Mouse (Mus musculus): ENCODE data around the gene Slc36a2. TPM values are rescaled to one million over a fixed set of nuclear protein-coding genes. Genes with fewer than 3 reads are reported as not detected.

Slc36a2 gene
- polyA plus RNA-seq, 1 experiment from 2014 or later, result 3.7 TPM

DNA sequence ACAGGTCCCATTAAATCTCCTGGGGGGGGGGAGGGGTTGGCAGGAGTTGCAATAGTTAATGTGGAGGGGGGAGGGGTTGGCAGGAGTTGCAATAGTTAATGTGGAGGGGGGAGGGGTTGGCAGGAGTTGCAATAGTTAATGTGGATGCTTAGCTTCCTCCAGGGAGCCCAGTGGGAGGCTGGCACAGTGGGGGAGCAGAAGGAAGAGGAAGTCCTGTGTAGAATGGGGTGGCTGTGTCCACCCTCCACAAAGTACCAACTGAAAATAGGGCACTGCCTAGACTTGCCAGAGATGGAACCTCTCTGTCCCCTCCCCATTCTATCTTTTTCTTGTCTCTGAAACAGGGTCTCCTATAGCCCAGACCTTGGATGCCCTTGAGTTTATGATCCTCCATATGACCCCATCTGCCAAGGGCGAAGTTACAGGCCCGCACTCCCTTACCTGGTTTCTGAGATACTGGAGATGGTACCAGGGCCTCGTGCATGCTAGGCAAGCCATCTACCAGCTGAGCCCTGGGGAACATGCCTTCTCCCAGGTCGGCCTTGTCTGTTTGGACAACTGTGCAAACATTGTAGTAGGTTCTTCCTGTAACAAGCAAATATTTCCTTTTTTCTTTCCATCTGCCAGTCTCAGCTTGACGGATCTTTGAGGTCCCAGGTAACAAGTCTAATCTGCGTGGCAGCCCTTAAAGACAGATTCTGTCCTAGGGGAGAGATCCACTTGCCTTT, 24.9 kb upstream of the Slc36a2 start:
- Histone ChIP-seq H3K4me2 (no peak overlapping the region), H3K4me1 (peaks cover 22% of the 10 kb centered on the region), H3K9me3 (no peaks in the 10 kb centered on the region), H3K4me3 (no peak overlapping the region), H3K9ac (no peak overlapping the region), H3K36me3 (no peaks in the 10 kb centered on the region), H3K27ac (no peak overlapping the region), H3K27me3 (no peaks in the 10 kb centered on the region)
- 63% methylated on average over 6 of the region's 6 CpGs for WGBS
- ATAC-seq (ENCODE audit: borderline replicate concordance, extremely low read depth, low FRiP score, low TSS enrichment), result peak; percentile 13; the same call in 1 of the 2 replicates

DNA sequence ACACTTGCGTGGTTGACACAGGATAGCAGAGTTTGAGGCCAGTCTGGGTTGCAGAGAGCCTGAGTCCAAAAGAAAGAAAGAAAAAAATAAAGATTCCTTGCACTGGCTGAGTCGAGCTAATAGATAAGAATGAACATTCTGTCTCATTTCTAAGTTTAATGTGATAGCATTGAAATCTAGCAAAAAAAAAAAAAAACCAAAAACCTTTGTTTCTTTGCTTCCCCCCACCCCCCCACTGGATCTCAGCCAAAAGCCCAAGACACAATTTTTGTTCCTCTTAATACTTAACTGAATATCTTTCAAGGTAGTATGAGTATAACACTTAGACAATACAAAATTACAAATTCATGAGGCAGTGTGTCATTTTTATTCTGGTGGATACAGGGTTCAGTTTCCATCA, 24.2 kb upstream of the Slc36a2 start:
- Histone ChIP-seq H3K27me3 (no peaks in the 10 kb centered on the region), H3K36me3 (no peaks in the 10 kb centered on the region), H3K4me2 (no peak overlapping the region), H3K9ac (no peak overlapping the region), H3K4me1 (peaks cover 15% of the 10 kb centered on the region), H3K4me3 (no peak overlapping the region), H3K9me3 (no peaks in the 10 kb centered on the region), H3K27ac (no peak overlapping the region)
- no peak for ATAC-seq (ENCODE audit: borderline replicate concordance, extremely low read depth, low FRiP score, low TSS enrichment)
- WGBS, result 57% methylated on average over 2 of the region's 2 CpGs

DNA sequence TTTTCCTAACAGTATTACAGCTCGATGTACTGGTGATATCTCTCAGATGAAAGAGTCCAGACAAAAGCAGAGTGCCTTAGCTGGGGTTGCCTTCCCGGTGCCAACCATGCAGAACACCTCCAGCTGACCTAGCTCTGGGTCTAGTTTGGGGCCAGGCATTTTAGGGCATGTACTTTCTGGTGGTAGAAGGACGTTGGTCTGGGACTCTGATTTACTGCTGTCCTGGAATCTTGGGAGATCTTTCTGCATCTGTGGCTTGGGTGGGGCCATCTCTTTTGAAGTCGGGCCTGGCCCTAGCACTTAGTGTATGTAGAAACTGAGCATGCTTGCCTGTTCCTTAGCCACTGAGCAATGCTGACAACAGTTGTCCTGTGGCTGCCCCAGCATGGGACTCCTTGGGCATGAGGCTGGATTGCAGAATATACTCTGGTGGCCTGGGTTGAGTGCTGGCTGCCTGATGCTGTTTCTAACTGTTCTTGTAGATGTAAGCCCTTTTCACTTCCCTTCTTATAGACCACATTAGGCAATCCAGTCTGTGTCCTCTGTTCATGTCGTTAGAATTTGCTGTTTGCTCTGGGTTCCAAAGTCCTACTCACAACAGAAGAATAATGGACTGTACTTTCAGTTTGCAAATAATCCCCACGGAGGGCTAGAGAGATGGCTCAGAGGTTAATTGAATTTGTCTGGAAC, 23.3 kb upstream of the Slc36a2 start:
- ATAC-seq (ENCODE audit: borderline replicate concordance, extremely low read depth, low FRiP score, low TSS enrichment), result no peak
- Histone ChIP-seq H3K9me3 (no peaks in the 10 kb centered on the region), H3K27me3 (no peaks in the 10 kb centered on the region), H3K4me3 (no peak overlapping the region), H3K4me1 (peaks cover 14% of the 10 kb centered on the region), H3K36me3 (no peaks in the 10 kb centered on the region), H3K4me2 (no peak overlapping the region), H3K27ac (no peak overlapping the region), H3K9ac (no peak overlapping the region)
- WGBS, result 51% methylated on average over 6 of the region's 6 CpGs

DNA sequence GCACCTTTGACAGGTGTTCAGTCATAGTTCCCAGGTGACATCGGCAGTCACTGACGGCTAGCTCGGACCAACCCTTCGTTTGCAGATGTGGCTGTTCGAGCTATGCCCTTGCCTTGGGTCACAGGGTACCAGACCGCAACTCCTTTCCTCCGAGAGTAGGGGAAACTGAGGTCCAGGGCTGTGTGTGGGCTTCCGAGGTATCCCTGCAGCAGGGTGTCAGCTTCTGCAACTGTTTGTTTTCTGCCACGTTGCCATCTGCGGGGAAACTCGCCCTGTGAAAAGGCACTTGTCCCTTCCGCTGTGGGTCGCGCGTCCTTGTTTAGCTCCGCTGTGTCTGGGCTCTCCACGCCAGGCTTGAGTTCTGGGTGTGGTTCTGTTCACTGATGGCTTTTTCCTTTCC, 19.7 kb upstream of the Slc36a2 start:
- ATAC-seq (ENCODE audit: borderline replicate concordance, extremely low read depth, low FRiP score, low TSS enrichment), result peak; percentile 50; the same call in 1 of the 2 replicates
- Histone ChIP-seq H3K4me1 (peaks cover 7% of the 10 kb centered on the region), H3K9me3 (no peaks in the 10 kb centered on the region), H3K4me2 (peak overlapping the region; percentile 98), H3K27ac (no peak overlapping the region), H3K9ac (peak overlapping the region; percentile 78), H3K36me3 (no peaks in the 10 kb centered on the region), H3K4me3 (peak overlapping the region; percentile 84), H3K27me3 (no peaks in the 10 kb centered on the region)
- WGBS, result 2% methylated on average over 17 of the region's 17 CpGs

DNA sequence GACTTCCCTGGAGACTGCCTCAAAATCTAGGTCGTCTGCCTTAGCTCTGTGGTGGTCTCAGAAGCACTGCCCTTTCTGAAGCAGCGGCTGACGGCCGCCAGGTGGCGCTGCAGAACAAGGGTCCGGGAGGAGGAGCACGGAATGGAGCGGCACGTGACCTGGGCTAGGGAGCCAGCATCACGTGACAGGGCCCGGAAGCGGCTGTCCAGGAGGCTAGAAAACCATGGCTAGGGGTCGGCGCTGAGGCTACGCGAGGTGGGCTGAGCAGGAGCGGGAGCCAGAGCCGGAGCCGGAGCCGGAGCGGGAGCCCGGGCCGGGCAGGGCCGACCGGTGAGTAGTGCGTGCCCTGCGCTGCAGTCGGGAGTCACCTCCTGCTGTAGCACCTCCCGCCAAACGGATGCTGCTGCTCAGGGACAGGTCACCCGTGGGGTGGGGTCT, 19.3 kb upstream of the Slc36a2 start, which contains the start of gene Slc36a1:
Gene Slc36a1 (plus strand): TSS at position 192 of the 438 bp plus-strand sequence.
- under 1% methylated on average over 31 of the region's 31 CpGs for WGBS

DNA sequence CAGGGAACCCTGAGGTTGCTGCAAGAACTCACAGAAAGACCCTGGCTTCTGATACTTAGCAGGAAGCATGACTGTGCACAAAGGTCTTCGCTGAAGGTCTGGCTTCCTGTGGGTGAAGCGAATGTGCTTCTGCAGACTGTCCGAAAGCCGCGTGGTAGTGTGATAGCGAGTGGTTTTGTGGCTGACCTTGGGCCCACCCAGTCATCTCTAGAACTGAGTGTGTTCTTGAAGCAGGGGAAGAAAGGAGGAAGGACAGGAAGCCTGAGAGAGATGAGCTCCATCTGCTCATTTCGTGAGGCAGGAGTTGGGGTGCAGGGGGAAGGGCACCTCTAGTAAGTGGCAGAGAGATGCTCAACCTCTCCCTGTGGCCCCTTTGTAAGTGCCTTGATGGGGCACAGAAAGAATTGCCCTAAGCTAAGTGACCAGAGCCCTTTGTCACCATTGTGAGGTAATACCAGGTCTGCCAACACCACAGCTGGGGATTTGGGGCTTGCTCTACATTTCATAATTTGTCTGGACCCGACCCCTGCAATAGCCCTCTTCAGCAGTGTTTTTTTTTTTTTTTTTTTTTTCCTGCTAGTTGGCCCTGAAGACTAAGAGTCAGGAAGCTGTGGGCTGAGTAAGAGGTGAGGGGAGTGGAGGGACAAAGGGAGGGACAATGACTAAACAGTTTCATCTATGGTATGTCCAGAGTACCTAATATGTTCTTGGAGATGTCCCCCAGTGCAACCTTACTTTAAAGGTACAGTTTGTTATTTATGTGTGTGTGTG, 13.0 kb upstream of the Slc36a2 start:
- no peak overlapping the region for H3K4me2 ChIP-seq
- H3K9ac ChIP-seq, result no peak overlapping the region
- no peak for ATAC-seq (ENCODE audit: borderline replicate concordance, extremely low read depth, low FRiP score, low TSS enrichment)
- no peaks in the 10 kb centered on the region for H3K27me3 ChIP-seq
- H3K4me1 ChIP-seq, result no peaks in the 10 kb centered on the region
- H3K36me3 ChIP-seq, result no peaks in the 10 kb centered on the region
- 63% methylated on average over 8 of the region's 8 CpGs for WGBS
- H3K9me3 ChIP-seq, result no peaks in the 10 kb centered on the region
- no peak overlapping the region for H3K27ac ChIP-seq
- H3K4me3 ChIP-seq, result no peak overlapping the region

More for the DNA sequence above, 19.3 kb upstream of the Slc36a2 start, which contains the start of gene Slc36a1:
- Histone ChIP-seq H3K4me2 (peak within 1 kb of the TSS; percentile 98), H3K36me3 (no peaks in the 10 kb centered on the region), H3K9me3 (no peaks in the 10 kb centered on the region), H3K9ac (peak within 1 kb of the TSS; percentile 78), H3K4me1 (peaks cover 7% of the 10 kb centered on the region), H3K27ac (no peak within 1 kb of the TSS), H3K4me3 (peak within 1 kb of the TSS; percentile 84), H3K27me3 (no peaks in the 10 kb centered on the region)
- ATAC-seq (ENCODE audit: borderline replicate concordance, extremely low read depth, low FRiP score, low TSS enrichment), result peak; percentile 93

DNA sequence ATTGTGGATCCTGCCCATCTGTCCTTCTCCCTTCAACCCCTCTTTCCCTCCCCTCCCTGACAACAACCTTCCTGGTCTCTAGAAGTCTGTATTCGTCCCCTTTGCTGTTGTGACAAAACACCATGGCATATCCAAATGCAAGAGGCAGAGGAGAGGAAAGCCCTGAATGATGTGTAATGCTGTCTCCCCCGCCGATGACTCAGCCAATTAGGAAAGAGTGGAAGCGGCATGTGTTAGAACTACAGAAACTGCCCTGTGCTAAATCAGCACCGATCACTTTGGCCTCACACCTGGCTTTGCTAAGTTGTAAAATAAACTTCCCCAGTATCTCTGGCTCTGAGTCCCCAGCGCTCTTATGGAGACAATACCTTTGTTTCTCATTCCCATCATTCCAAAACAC, 12.2 kb upstream of the Slc36a2 start:
- Histone ChIP-seq H3K9ac (no peak overlapping the region), H3K27me3 (no peaks in the 10 kb centered on the region), H3K4me3 (no peak overlapping the region), H3K4me2 (no peak overlapping the region), H3K4me1 (no peaks in the 10 kb centered on the region), H3K9me3 (no peaks in the 10 kb centered on the region), H3K36me3 (no peaks in the 10 kb centered on the region), H3K27ac (no peak overlapping the region)
- ATAC-seq (ENCODE audit: borderline replicate concordance, extremely low read depth, low FRiP score, low TSS enrichment), result no peak
- 52% methylated on average over 6 of the region's 6 CpGs for WGBS

DNA sequence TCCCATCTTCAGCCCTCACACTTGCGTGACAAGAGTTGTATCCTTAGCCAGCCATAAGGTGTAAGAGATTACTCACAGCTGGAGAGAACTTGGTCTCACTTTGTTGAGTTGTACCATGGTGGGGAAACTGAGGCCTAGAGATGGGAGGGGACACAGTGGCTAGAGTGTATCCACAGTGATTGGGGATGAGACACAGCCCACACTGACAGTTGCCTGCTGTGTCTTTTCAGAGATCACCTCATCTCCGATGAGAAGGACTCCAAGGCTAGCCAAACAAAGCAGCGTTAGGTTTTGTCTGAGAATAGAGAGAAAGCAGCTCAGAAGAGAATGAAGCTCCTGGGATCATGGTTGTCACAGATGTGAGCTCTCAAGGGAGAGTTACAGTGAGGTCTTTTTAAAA, 5.3 kb upstream of the Slc36a2 start:
- peak; percentile 64; the same call in 1 of the 2 replicates for ATAC-seq (ENCODE audit: borderline replicate concordance, extremely low read depth, low FRiP score, low TSS enrichment)
- no peaks in the 10 kb centered on the region for H3K36me3 ChIP-seq
- WGBS, result 42% methylated on average over 3 of the region's 3 CpGs
- H3K4me2 ChIP-seq, result no peak overlapping the region
- no peaks in the 10 kb centered on the region for H3K4me1 ChIP-seq
- H3K9ac ChIP-seq, result no peak overlapping the region
- H3K9me3 ChIP-seq, result no peaks in the 10 kb centered on the region
- no peaks in the 10 kb centered on the region for H3K27me3 ChIP-seq
- no peak overlapping the region for H3K4me3 ChIP-seq
- no peak overlapping the region for H3K27ac ChIP-seq

DNA sequence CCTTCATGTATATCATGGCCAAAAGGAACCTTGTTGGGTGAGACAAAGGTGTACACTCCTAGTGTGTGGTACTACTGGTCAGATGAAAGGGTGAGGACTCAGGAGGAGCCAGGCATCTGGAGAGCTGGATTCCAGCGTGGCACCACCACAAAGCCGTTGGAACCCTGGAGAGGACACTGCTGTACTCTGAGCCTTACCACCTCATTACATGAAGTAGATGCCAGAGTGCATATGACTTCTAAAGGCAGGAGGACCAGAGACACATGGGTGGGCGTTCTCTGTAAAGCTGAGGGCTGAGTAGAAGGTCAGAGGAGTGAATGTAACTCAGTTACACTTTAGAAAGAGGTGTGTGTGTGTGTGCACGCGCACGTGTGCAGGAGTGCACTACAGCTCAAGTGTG, 2.9 kb upstream of the Slc36a2 start:
- Histone ChIP-seq H3K27ac (no peak overlapping the region), H3K27me3 (no peaks in the 10 kb centered on the region), H3K36me3 (no peaks in the 10 kb centered on the region), H3K4me1 (0 out of 2 replicates have a peak, but pooled peaks cover 9% of the 10 kb centered on the region), H3K9me3 (no peaks in the 10 kb centered on the region), H3K4me2 (no peak overlapping the region), H3K4me3 (no peak overlapping the region), H3K9ac (no peak overlapping the region)
- no peak for ATAC-seq (ENCODE audit: borderline replicate concordance, extremely low read depth, low FRiP score, low TSS enrichment)
- 78% methylated on average over 6 of the region's 6 CpGs for WGBS

DNA sequence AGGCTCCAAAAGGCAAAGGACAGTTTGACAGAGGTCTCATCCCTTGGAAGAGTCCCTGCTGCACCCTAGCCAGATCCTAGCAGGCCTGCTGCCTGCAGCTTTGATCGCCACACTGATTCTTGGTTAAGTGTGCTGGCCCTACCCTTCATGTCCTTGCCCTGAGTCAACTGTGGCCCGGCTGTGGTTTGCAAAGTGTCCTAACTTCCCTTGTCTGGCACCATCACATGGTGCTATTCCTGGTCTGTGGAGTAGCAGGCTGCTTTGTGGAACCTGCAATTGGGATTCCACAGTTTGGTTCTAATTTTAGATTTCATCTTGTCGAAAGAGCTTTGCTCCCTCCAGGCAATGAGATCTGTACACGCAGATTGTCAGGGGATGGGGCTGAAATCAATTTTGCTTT, 2.4 kb upstream of the Slc36a2 start:
- ATAC-seq (ENCODE audit: borderline replicate concordance, extremely low read depth, low FRiP score, low TSS enrichment), result no peak
- no peaks in the 10 kb centered on the region for H3K36me3 ChIP-seq

DNA sequence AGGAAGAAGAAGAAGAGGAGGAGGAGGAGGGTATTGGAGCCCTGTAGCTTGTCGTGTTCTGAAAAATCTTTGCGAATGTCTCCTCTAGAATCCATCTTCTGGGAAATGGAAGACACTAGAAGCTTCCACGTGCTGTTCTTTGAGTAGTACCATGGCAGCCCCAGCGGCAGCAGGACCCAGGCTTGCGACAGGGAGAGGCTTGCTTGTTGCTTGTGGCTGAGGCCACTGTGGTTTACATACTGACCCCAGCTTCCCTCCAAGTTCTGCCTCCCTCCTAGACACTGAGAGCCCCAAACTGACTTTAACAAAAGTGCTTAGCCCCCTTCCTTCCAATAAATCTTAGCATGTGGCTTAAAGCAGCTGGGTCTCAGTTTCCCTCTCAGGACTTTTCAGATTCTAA, 631 bp downstream of the Slc36a2 start:
- no peak overlapping the region; the same call in 1 of the 2 replicates for H3K4me2 ChIP-seq
- H3K9ac ChIP-seq, result no peak overlapping the region
- no peak overlapping the region for H3K4me3 ChIP-seq
- no peak for ATAC-seq (ENCODE audit: borderline replicate concordance, extremely low read depth, low FRiP score, low TSS enrichment)
- H3K9me3 ChIP-seq, result no peaks in the 10 kb centered on the region
- WGBS, result 77% methylated on average over 5 of the region's 5 CpGs
- H3K27me3 ChIP-seq, result no peaks in the 10 kb centered on the region
- 0 out of 2 replicates have a peak, but pooled peaks cover 9% of the 10 kb centered on the region for H3K4me1 ChIP-seq
- H3K27ac ChIP-seq, result no peak overlapping the region
- H3K36me3 ChIP-seq, result no peaks in the 10 kb centered on the region

More for the DNA sequence above, 2.4 kb upstream of the Slc36a2 start:
- H3K4me2 ChIP-seq, result no peak overlapping the region
- H3K27me3 ChIP-seq, result no peaks in the 10 kb centered on the region
- no peaks in the 10 kb centered on the region for H3K9me3 ChIP-seq
- 0 out of 2 replicates have a peak, but pooled peaks cover 9% of the 10 kb centered on the region for H3K4me1 ChIP-seq
- H3K27ac ChIP-seq, result no peak overlapping the region
- H3K4me3 ChIP-seq, result no peak overlapping the region
- 76% methylated on average over 4 of the region's 4 CpGs for WGBS
- H3K9ac ChIP-seq, result no peak overlapping the region

All from lung, embryonic 15.5 days (tissue).